Mouse (Mus musculus) gastrocnemius, adult 2 months (tissue): Measurements from ENCODE around the gene Arhgap15. TPM values are rescaled to one million over a fixed set of nuclear protein-coding genes. Genes with fewer than 3 reads are reported as not detected.
A peak's percentile ranks its signal among the peaks of the same experiment; 100 is the strongest.

Source experiments
- DNase-seq: peaks from one replicate; pipeline ENCODE4 v3.0.0; 2022
- H3K27ac ChIP-seq: fragments of 200-600 bp; 2 replicates; pipeline ENCODE4 v1.8.1; 2022; ENCODE audit warnings: mild to moderate bottlenecking
- H3K4me3 ChIP-seq: fragments of 200-600 bp; 2 replicates; pipeline ENCODE4 v1.8.1; 2022; ENCODE audit warnings: mild to moderate bottlenecking, moderate library complexity
- CTCF ChIP-seq: fragments of 200-600 bp; IDR thresholded peaks from 2 replicates; pipeline ENCODE4 v1.8.1; 2022; ENCODE audit warnings: antibody characterized with exemption, mild to moderate bottlenecking, moderate library complexity
- intact Hi-C: fragments of 180-260 bp; cut with DNase I; formaldehyde crosslinking; loops from one replicate; pipeline ENCODE4 v1.15.1; 2025
- total RNA-seq, 2 experiments: library from RNA; stranded (reverse); gene quantifications; 2 replicates each; pipeline ENCODE4 v1.2.3; 2021

The Arhgap15 gene
- total RNA-seq, 2 experiments from 2014 or later = 0.64 to 0.74 TPM

DNA sequence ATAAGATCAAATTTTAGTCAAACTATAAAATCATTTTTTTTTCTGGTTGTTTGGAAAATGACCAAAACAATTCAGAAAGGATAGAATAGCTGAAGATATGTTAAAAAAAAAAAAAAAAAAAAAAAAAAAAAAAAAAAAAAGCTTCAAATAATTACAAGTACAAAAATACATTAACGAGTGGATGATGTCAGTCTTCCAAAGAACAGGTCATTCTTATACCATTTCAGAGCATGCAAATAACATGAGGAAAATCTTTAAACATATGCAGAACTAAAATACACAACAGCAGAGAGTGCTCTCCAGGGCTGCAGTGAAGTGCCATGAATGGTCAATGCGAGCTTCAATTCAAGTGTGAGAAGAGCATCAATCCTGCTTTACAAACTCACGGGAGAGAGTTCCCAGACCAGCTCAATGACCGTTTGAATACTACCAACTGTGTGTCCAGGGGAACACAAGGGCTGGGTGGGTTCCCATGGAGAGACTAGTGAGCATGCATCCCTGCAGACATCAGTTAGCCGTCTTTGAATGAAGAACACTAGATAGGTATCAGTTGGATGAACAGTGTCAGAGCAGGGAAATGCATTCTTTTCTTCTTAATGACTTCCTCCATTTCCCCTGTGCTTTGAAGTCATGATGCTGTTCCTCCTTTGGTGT, 337.9 kb downstream of the Arhgap15 start:
- H3K27ac ChIP-seq = no peak overlapping the region
- no peak for TF ChIP-seq CTCF
- intact Hi-C loops = no loop called here
- no peak overlapping the region for H3K4me3 ChIP-seq
- DNase-seq = no peak

GRCm38 (mm10) chr2:44098552-44098951, 349.9 kb downstream of the Arhgap15 start:
- Histone ChIP-seq H3K27ac (no peak overlapping the region), H3K4me3 (no peak overlapping the region)
- no peak for TF ChIP-seq CTCF
- DNase-seq = no peak
- intact Hi-C loops = no loop called here

- no peak overlapping the region for H3K27ac ChIP-seq
- intact Hi-C loops = loop anchor here (5.0 kb wide), 1 partner anchor 45 kb away; no protein-coding TSS in a partner anchor
These were observed 353.7 kb downstream of the Arhgap15 start for GRCm38 (mm10) chr2:44102351-44102750.

DNA sequence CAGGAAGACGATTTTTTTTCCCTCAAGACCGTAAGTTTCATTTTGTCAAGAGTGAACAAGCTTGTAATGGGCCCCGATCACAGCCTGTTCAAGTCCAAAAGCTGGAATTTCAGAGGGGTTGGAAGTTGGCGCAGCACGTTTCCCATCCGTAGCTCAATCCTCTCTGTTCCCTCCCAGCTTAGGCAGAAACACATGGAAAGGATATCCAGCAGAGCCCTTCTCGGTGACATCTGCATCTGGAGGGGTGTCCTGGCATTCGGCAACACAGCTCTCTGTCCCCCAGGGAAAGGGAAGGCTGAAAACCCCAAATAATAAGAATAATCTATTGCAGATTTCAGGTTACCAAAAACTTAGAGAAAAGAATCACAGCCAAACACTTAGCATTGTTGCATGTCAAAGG, 354.7 kb downstream of the Arhgap15 start:
- DNase-seq = peak; percentile 28
- intact Hi-C loops = loop anchor here (5.0 kb wide), 1 partner anchor 44 kb away; no protein-coding TSS in a partner anchor
- H3K4me3 ChIP-seq = peak overlapping the region; percentile 39
- no peak for TF ChIP-seq CTCF
- peak overlapping the region; percentile 72 for H3K27ac ChIP-seq

More at GRCm38 (mm10) chr2:44102351-44102750, 353.7 kb downstream of the Arhgap15 start:
- H3K4me3 ChIP-seq = no peak overlapping the region
- no peak for DNase-seq
- TF ChIP-seq CTCF = no peak

GRCm38 (mm10) chr2:44103742-44104141, 355.1 kb downstream of the Arhgap15 start:
- H3K27ac ChIP-seq = peak overlapping the region; percentile 72
- DNase-seq = peak; percentile 49

DNA sequence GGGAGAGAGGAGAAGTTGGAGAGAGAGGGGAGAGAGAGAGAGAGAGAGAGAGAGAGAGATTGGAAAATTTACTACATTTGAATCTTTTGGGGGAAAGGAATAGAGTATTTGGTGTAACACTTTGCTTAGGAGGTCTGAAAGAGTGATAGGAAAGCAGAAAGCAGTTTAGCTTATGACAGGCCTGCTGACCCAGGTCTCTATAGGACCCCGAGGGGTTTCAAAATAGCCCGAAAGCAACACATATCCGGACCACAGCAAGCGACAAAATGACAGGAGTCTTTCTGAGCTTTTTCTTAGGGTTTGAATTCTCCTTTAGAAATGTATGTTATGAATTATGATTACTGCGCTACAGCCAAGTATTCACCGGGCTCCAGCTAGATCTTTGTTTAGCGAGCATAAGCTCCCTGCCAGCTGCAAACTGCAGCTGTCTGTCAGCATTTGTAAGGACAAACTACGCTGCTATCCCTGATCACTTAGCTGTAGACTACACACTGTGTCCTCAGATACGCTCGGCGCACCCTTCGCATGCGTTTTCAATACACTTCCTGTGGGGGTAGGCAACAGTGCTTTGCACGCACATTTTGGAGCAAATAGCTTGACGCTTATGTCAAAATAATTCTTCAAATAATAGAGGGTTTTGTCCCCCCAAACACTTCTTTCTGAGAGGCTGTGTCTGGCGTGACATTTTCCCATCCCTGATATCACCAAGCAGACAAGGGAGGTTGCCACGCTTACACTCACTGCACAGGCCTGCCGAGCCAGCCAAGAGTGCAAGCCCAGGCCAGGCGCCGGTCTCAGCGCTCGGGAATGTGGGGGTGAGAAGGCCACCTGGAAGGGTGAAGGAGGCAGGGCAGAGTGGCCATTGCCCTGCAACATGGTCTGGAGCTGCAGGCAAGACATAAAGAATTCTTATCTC, 355.9 kb downstream of the Arhgap15 start:
- intact Hi-C loops = loop anchor here (5.0 kb wide), 1 partner anchor 43 kb away; no protein-coding TSS in a partner anchor
- H3K4me3 ChIP-seq = peak overlapping the region; percentile 45
- peak overlapping the region; percentile 72 for H3K27ac ChIP-seq
- peak; percentile 67 for DNase-seq
- TF ChIP-seq CTCF = no peak

More at GRCm38 (mm10) chr2:44103742-44104141, 355.1 kb downstream of the Arhgap15 start:
- no peak overlapping the region for H3K4me3 ChIP-seq
- intact Hi-C loops = loop anchor here (5.0 kb wide), 1 partner anchor 44 kb away; no protein-coding TSS in a partner anchor
- TF ChIP-seq CTCF = peak; percentile 57

DNA sequence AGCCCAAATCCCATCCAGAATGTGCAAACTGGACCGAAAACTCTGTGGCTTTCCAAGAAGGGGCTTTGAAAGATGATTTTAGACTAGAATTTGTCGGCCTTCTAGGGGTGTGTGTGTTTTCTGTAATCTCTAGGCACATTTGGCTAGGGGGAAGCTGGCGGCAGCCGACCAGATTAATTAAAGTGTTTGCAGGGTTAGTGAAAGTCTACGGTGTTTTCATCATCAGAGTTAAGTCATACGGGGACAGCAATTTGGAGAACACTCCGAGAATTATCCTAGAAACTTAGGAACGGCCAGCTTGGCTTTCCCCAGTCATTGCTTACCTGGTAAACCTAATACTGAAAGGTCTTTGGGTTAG, 356.6 kb downstream of the Arhgap15 start:
- intact Hi-C loops = no loop called here
- no peak for TF ChIP-seq CTCF
- Histone ChIP-seq H3K27ac (peak overlapping the region; percentile 72), H3K4me3 (peak overlapping the region; percentile 45)
- DNase-seq = peak; percentile 25

GRCm38 (mm10) chr2:44106359-44106758, 357.7 kb downstream of the Arhgap15 start:
- intact Hi-C loops = no loop called here
- DNase-seq = no peak

GRCm38 (mm10) chr2:44111276-44111675, 362.7 kb downstream of the Arhgap15 start:
- TF ChIP-seq CTCF = no peak
- Histone ChIP-seq H3K4me3 (no peak overlapping the region), H3K27ac (no peak overlapping the region)
- intact Hi-C loops = loop anchor here (5.0 kb wide), 1 partner anchor 44 kb away; no protein-coding TSS in a partner anchor
- no peak for DNase-seq

More at GRCm38 (mm10) chr2:44106359-44106758, 357.7 kb downstream of the Arhgap15 start:
- H3K4me3 ChIP-seq = no peak overlapping the region
- no peak for TF ChIP-seq CTCF
- H3K27ac ChIP-seq = no peak overlapping the region

DNA sequence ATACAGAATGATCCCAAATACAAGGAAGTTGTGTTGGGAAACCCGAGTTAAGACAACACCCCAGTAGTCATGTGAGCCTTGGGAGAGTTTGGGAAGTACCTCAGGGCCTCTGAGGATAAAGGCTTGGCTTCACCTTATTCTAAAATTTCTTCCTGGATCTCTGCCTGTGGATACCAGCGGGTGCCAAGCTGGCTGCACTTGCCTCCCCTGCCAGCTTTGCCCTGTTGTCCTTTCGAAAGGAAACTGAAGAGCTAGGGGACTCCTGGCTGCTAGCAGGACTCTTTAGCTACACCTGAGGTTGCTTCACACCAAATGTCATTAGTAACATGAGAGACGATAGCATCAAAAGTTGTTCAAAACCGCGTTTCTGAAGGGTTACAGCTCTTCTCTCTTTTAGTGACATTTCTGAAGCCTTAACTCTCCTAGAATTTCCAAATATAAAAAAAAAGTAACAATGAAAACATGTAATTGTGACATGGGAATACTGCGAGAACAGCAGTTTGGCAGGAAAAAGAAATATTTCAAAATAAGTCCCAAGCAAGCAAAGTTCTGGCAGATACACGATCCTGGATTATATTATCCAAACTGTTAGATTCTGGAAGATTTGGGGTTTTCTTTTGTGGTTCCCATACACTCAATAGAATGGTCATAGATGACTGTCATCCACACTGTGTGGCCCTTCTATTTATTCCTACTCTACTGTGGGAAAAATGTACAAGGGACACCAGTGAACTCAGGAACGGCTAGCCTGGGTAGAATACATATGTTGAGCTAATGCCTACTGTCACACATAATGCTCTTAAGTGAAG, 364.6 kb downstream of the Arhgap15 start:
- peak; percentile 47 for DNase-seq
- H3K4me3 ChIP-seq = peak overlapping the region; percentile 51
- intact Hi-C loops = loop anchor here (5.0 kb wide), 1 partner anchor 46 kb away; no protein-coding TSS in a partner anchor
- TF ChIP-seq CTCF = no peak
- peak overlapping the region; percentile 79 for H3K27ac ChIP-seq

DNA sequence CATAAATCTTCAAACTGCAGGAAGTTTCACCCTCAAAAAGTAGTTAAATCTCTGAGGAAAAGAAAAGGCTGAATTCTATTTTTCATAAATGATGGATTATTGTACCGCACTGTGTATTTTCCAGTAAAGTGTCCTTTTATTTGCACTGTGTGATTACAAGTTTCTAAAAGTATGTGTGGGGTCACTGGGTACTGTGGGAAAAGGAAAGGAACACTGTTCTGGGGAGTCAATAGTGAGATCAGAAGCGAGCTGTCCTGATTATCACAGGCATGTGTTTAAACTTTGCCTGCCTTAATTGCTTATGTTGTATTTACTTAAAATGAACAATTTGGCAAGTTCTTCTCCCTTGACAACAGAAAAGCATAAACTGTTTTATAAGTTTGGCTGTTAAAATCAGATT, 365.7 kb downstream of the Arhgap15 start:
- DNase-seq = no peak
- no peak overlapping the region for H3K4me3 ChIP-seq
- peak overlapping the region; percentile 79 for H3K27ac ChIP-seq
- intact Hi-C loops = loop anchor here (5.0 kb wide), 1 partner anchor 47 kb away; no protein-coding TSS in a partner anchor
- no peak for TF ChIP-seq CTCF

- DNase-seq = no peak
- no peak overlapping the region for H3K4me3 ChIP-seq
- intact Hi-C loops = no loop called here
- no peak for TF ChIP-seq CTCF
- no peak overlapping the region for H3K27ac ChIP-seq
These were observed 372.5 kb downstream of the Arhgap15 start for GRCm38 (mm10) chr2:44121162-44121561.
